Mouse (Mus musculus) adrenal gland, postnatal 0 days (tissue): Measurements from ENCODE around the gene Drc1. TPM values are rescaled to one million over a fixed set of nuclear protein-coding genes. Genes with fewer than 3 reads are reported as not detected.

Experiments
- polyA plus RNA-seq: library from polyadenylated mRNA; unstranded; fragments of >200 nt; fragmentation: Nextera tagmentation; extraction: Ambion mirVana; gene quantifications from 2 replicates; pipeline ENCODE4 v1.2.1, GENCODE M21; 2015

Drc1 gene
- 0.79 and 1.4 TPM in 2 replicates for polyA plus RNA-seq

DNA sequence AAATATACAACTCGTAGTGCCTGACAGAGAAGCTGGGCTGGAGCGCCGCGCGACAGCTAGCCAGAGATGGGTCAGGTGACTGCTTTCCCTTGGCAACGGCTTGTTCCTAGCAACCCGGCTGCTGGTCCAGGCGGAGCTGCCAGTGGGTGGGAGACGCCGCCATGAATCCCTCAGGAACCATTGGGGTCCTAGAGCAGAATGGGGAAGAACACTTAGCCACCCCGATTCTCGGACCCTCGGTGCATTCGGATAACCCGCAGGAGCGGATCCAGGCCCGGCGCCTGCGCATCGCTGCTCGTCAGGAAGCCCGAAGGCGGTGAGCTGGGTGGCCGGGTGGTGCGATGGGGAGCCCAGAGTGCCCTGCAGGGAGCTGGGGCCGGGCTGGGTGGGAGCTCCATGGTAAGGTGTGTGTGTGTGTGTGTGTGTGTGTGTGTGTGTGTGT, at the start of gene Drc1:
Gene Drc1, plus strand, starts transcription at position 98 of the 442 bp plus-strand sequence.

GRCm38 (mm10) chr5:30232271-30232971, 48.8 kb upstream of the Drc1 start, which contains the start of gene Selenoi:
Gene Selenoi, plus strand, starts transcription at chr5:30232581.

Other genes with a start within 250 kb of the Drc1 start
- 99.1 and 105 TPM in 2 replicates for gene Tyms, start 207.8 kb upstream of the Drc1 start, polyA plus RNA-seq
- gene Garem2, start 176.2 kb upstream of the Drc1 start, polyA plus RNA-seq = 0.18 and 0.30 TPM in 2 replicates
- gene 3110082J24Rik, start 175.3 kb upstream of the Drc1 start, polyA plus RNA-seq = not detected in 2 replicates
- 113 and 221 TPM in 2 replicates for gene Hadha, start 126.2 kb upstream of the Drc1 start, polyA plus RNA-seq
- 228 and 378 TPM in 2 replicates for gene Hadhb, start 126.1 kb upstream of the Drc1 start, polyA plus RNA-seq
- 0.06 and 0.30 TPM in 2 replicates for gene Adgrf3, start 75.7 kb upstream of the Drc1 start, polyA plus RNA-seq
- gene Selenoi, start 48.8 kb upstream of the Drc1 start, polyA plus RNA-seq = 6.1 and 10.8 TPM in 2 replicates
- gene Otof, start 180.5 kb downstream of the Drc1 start, polyA plus RNA-seq = 0.03 and 0.22 TPM in 2 replicates
- gene 1700001C02Rik, start 184.7 kb downstream of the Drc1 start, polyA plus RNA-seq = not detected in 2 replicates